ENCODE assay signal across 22 mouse cellular contexts in genomic region chr15:83364194-83364593, GRCm38 (mm10). TPM values are rescaled to one million over a fixed set of nuclear protein-coding genes. Genes with fewer than 3 reads are reported as not detected.
DNase-seq lines count a peak whose midpoint lies in the region; ATAC-seq and TF ChIP-seq lines count a peak whose summit lies in the region.
"Had no signal": no experiment of that assay in that cellular context is flagged by ENCODE, and none has a peak within 500 bp of the region (broad histone marks: within the 10 kb centered on the region; RNA-seq: fewer than 3 reads in every experiment).

No protein-coding gene starts in this region.

- no peak for TF ChIP-seq CTCF in layer of hippocampus, adult 2 months (conservative IDR thresholded peaks at IDR 0.05)

- peak overlapping the region; percentile 73 for H3K27ac ChIP-seq in layer of hippocampus, adult 2 months
- H3K27ac ChIP-seq in liver, embryonic 12.5 days, result peak overlapping the region; percentile 61
- H3K27ac ChIP-seq in forebrain, embryonic 12.5 days, result no peak overlapping the region
- H3K27ac ChIP-seq: limb, embryonic 15.5 days; midbrain, embryonic 13.5 days had no signal

- H3K9ac ChIP-seq in liver, embryonic 12.5 days, result peak overlapping the region; percentile 10; the same call in 1 of the 2 replicates
- no peak overlapping the region for H3K9ac ChIP-seq in forebrain, embryonic 12.5 days
- H3K9ac ChIP-seq: limb, embryonic 15.5 days; midbrain, embryonic 13.5 days had no signal

- peak; percentile 63 for ATAC-seq in liver, embryonic 12.5 days
- peak; percentile 65 for ATAC-seq in megakaryocyte progenitor cell, adult 5-6 weeks (replicated peaks; ENCODE audit: poor library complexity)
- ATAC-seq in forebrain, embryonic 12.5 days (ENCODE audit: low FRiP score), result no peak
- ATAC-seq: forebrain, embryonic 16.5 days; intestine, postnatal 0 days; midbrain, embryonic 13.5 days; Patski had no signal

- H3K4me2 ChIP-seq in liver, embryonic 12.5 days, result 0 out of 2 replicates have a peak overlapping the region, but pooled peaks have one; percentile 3
- H3K4me2 ChIP-seq in forebrain, embryonic 12.5 days, result no peak overlapping the region
- H3K4me2 ChIP-seq: heart, embryonic 11.5 days; limb, embryonic 15.5 days; midbrain, embryonic 13.5 days had no signal

- peaks cover 53% of the 10 kb centered on the region for H3K4me1 ChIP-seq in liver, embryonic 12.5 days
- no peaks in the 10 kb centered on the region for H3K4me1 ChIP-seq in forebrain, embryonic 12.5 days

- peak in 1 of 2 experiments; percentile 49 for DNase-seq in layer of hippocampus, adult 2 months (ENCODE audit: low spot score in 2 of 2)
- no peak for DNase-seq in layer of hippocampus, adult 9-10 months (ENCODE audit: low spot score)
- peak; percentile 44 for DNase-seq in brain, adult 2 months (ENCODE audit: low read depth, low spot score)
- DNase-seq in adrenal gland, postnatal 25 days, result no peak
- DNase-seq: adrenal gland, adult 2 months; cerebellum, adult 8-10 months; cerebellum, postnatal 36 days; gastrocnemius, postnatal 10 days; heart, postnatal 10 days; kidney, postnatal 36 days; left cerebral cortex, postnatal 4 days; right cerebral cortex, postnatal 25 days; thymus, postnatal 25 days had no signal

- no peaks in the 10 kb centered on the region for H3K27me3 ChIP-seq in liver, embryonic 12.5 days (replicated peaks)
- H3K27me3 ChIP-seq in forebrain, embryonic 12.5 days, result peaks cover 10% of the 10 kb centered on the region; the same call in 1 of the 2 replicates
- H3K27me3 ChIP-seq: limb, embryonic 15.5 days; Patski had no signal

- H3K4me3 ChIP-seq in layer of hippocampus, adult 2 months, result no peak overlapping the region
- no peak overlapping the region for H3K4me3 ChIP-seq in liver, embryonic 12.5 days
- H3K4me3 ChIP-seq in forebrain, embryonic 12.5 days (replicated peaks), result no peak overlapping the region
- H3K4me3 ChIP-seq: limb, embryonic 15.5 days; midbrain, embryonic 13.5 days had no signal

- WGBS in liver, embryonic 12.5 days (ENCODE audit: insufficient replicate concordance), result 16% methylated on average over 3 of the region's 3 CpGs
- 72% methylated on average over 3 of the region's 3 CpGs for WGBS in forebrain, embryonic 12.5 days

- H3K9me3 ChIP-seq in liver, embryonic 12.5 days (replicated peaks), result no peaks in the 10 kb centered on the region
- peaks cover 8% of the 10 kb centered on the region; the same call in 1 of the 2 replicates for H3K9me3 ChIP-seq in forebrain, embryonic 12.5 days
- H3K9me3 ChIP-seq: limb, embryonic 15.5 days; midbrain, embryonic 13.5 days had no signal

- H3K36me3 ChIP-seq in liver, embryonic 12.5 days, result no peaks in the 10 kb centered on the region
- H3K36me3 ChIP-seq in forebrain, embryonic 12.5 days (replicated peaks), result no peaks in the 10 kb centered on the region
- H3K36me3 ChIP-seq: limb, embryonic 15.5 days; midbrain, embryonic 13.5 days had no signal

RNA-seq across cellular contexts. Expression of gene Arfgap3, which starts 14.1 kb away (rescaled TPM):
- total RNA-seq in layer of hippocampus, adult 2 months (2021), result 10 to 100 TPM; 17.3 to 17.5 TPM
- polyA plus RNA-seq in liver, embryonic 12.5 days (2016; fragmentation: Nextera tagmentation; extraction: Ambion mirVana), result 16.2 and 19.9 TPM in 2 replicates
- total RNA-seq in megakaryocyte progenitor cell, adult 5-6 weeks (2015), result 19.9 and 23.7 TPM in 2 replicates
- 21.4 and 25.4 TPM in 2 replicates for total RNA-seq in megakaryocyte progenitor cell, adult 5-6 weeks (2017)
- 25.0 and 29.6 TPM in 2 replicates for total RNA-seq in adrenal gland, postnatal 25 days (2021)
- polyA plus RNA-seq in forebrain, embryonic 12.5 days (2016; fragmentation: Nextera tagmentation; extraction: Ambion mirVana), result 35.3 and 37.3 TPM in 2 replicates
